Mouse (Mus musculus) layer of hippocampus, adult 9-11 months (tissue): ENCODE results near the gene Tha1.
"Not testable (repeated sequence)": the region's sequence is repeated elsewhere in the genome, so short reads cannot be mapped to it uniquely, and the experiment has no call there.

Experiments used
- DNase-seq: peaks from one replicate; pipeline ENCODE4 v3.0.0; 2022

Gene Tha1

GRCm38 (mm10) chr11:117847593-117848215, 25.6 kb downstream of the Tha1 start:
- no peak for DNase-seq

DNA sequence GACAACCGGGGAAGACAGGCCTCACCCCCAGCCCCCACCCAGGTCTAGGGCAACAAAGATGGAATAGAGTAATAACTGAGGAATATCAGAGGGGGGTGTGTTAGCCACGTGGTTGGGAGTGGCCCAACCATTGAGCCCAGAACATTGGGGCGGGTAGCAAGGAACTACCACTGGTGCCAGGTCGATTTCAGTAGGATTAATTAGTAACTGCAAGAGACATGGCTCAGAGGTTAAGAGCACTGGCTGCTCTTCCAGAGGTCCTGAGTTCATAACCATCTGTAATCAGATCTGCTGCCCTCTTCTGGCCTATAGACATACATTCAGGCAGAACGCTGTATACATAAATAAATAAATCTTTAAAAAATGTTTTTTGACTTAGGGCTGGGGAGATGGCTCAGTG, 26.6 kb downstream of the Tha1 start:
- DNase-seq: no peak

GRCm38 (mm10) chr11:117845651-117846050, 27.6 kb downstream of the Tha1 start:
- DNase-seq: no peak

GRCm38 (mm10) chr11:117844997-117845396, 28.3 kb downstream of the Tha1 start:
- no peak for DNase-seq

DNA sequence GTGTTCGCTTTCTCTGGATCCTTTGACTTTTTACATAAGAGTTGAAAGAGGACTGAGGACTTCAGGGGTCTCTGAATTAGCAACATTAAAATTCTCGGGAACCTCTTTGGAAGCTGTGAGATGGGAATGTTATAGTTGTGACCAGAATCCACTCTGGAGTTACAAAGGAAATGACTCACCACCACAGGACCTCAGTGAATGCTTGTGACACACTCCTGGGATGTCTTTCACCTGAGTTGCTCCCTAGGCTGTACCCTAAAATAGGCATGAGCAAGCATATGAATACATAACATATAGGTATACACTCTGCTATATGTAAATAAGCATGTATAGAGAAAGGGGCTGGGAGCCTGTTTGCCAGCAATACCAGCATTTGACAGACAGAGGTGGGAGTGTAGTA, 29.8 kb downstream of the Tha1 start:
- no peak for DNase-seq

DNA sequence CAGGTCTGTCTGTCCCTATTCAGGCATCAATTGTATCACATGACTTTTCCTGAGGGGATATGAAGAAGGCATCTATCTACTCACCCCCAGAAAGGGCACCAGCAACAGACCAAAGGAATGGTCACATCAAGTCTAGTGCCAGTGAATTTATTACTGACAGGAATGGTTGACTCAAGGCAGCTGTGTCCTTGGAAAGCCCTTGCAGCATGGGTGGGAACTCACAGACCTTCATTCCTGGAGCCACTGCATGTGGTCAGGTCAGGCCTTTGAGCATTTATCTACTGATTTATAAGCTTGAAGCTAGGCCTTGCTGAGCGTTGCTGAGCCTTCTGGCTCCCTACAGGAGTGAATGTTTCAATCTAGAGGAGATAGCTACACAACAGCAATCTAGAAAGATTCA, 32.4 kb downstream of the Tha1 start:
- DNase-seq: no peak

DNA sequence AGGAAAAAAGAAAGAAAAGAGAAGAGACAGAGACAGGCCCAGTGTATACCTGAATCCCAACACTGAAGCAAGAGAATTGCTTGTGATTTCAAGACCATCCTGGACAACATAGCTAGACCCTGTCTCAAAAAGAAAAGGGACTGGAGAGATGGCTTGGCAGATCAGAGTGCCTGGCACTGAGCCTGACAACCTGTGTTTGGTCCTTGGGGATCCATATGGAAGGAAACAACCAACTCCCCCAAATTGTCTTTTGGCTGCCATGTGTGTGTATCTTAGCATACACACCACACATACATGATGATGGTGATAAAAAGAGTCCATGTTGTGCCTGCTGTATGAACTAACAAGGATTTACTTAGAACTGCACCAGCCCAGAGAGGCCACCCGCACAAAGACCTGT, 34.3 kb downstream of the Tha1 start:
- DNase-seq: no peak

- no peak for DNase-seq
Measured at GRCm38 (mm10) chr11:117838572-117838971, 34.7 kb downstream of the Tha1 start.

GRCm38 (mm10) chr11:117836306-117836705, 37.0 kb downstream of the Tha1 start:
- peak; percentile 54 for DNase-seq

- DNase-seq: no peak
Measured at GRCm38 (mm10) chr11:117834086-117834485, 39.2 kb downstream of the Tha1 start.

DNA sequence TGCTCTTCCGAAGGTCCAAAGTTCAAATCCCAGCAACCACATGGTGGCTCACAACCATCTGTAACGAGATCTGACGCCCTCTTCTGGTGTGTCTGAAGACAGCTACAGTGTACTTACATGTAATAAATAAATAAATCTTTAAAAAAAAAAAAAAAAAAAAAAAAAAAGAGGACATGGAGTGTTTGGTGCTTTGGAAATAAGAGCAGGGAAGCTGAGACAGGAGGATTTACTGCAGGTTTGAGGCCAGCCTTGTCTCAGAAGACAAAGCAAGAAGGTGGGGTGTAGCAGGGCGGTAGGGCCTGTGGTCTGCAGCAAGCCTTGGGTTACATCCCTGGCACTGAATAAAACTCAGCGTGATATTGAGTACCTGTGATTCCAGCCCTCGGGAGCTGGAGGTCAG, 39.8 kb downstream of the Tha1 start:
- DNase-seq: not testable (repeated sequence)

- peak; percentile 65 for DNase-seq
Measured at GRCm38 (mm10) chr11:117832086-117832969, 41.0 kb downstream of the Tha1 start.

- DNase-seq: no peak
Measured at GRCm38 (mm10) chr11:117830401-117830800, 42.9 kb downstream of the Tha1 start.

DNA sequence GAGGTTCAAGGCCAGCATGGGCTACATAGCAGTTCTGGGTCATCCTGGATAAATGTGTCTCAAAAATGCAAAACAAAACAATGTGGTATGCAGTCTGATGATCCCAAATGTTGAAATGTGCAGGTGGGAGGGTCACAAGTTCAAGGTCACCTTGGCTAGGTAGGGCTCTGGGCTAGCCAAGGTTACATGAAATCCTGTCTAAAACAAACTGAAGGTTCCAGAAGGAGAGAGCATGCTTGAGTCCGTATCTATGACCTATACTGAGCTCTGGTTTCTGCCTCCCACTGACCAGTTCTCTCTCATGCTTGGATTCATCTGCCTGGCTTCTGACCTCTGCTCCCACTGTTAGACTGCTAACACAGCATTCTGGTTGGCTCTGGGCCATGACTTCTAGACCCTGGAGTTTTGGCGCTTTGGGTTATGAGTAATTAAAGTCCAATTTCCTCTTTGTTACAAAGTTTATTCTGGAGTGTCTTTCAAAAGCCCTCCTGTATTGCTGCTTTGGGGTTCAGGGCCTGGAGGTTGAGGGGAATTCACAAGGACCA, 43.5 kb downstream of the Tha1 start:
- DNase-seq: no peak

GRCm38 (mm10) chr11:117828888-117829604, 44.2 kb downstream of the Tha1 start:
- DNase-seq: no peak

GRCm38 (mm10) chr11:117828149-117828887, 45.0 kb downstream of the Tha1 start:
- no peak for DNase-seq

GRCm38 (mm10) chr11:117827386-117827785, 45.9 kb downstream of the Tha1 start:
- DNase-seq: no peak

- no peak for DNase-seq
Measured at GRCm38 (mm10) chr11:117826916-117827315, 46.4 kb downstream of the Tha1 start.

- no peak for DNase-seq
Measured at GRCm38 (mm10) chr11:117826164-117826563, 47.1 kb downstream of the Tha1 start.

- DNase-seq: no peak
Measured at GRCm38 (mm10) chr11:117825333-117826101, 47.8 kb downstream of the Tha1 start, which contains the start of the genes Afmid and Tk1. TSS of gene Afmid (plus strand) at chr11:117825924. TSS of gene Tk1 (minus strand) at chr11:117826092.
